Mouse (Mus musculus) G1E (cell line): ENCODE results near the gene Map7d3.

ENCODE experiments used
- CTCF ChIP-seq: IDR thresholded peaks from 2 replicates; pipeline ENCODE4 v1.5.1; 2012; ENCODE audit warnings: low read depth, low read length, inconsistent platforms, mixed read lengths
- GATA1 ChIP-seq: IDR thresholded peaks from 2 replicates; pipeline ENCODE4 v1.6.1; 2012; ENCODE audit warnings: borderline replicate concordance, low read length, inconsistent platforms, mixed read lengths
- TAL1 ChIP-seq: conservative IDR thresholded peaks from 2 replicates; pipeline ENCODE4 v1.6.1; 2012; ENCODE audit warnings: low read depth, low read length, inconsistent platforms, mixed read lengths

DNA sequence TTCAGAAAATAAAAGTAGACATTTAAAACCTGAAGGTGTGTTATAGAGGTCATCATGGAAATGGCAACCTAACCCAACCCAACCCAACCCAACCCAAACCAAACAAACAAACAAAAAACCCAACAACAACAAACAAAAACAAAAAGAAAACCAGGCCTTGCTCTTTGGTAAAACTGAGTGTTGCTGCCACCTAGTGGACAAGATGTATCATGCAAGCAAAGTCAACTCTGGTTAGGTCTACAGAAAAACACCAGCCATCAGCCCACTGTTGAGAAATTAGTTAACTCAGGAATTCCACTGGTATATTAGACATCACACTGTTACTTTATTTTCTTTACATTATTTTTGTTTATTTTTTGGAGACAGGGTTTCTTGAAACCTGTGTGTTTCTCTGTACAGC lies 17.2 kb upstream of the Map7d3 start:
- no peak for TF ChIP-seq CTCF
- TF ChIP-seq GATA1, result no peak
- no peak for TF ChIP-seq TAL1
